Mouse (Mus musculus) embryonic facial prominence, embryonic 10.5 days (tissue): ENCODE data around the gene Dennd2c. TPM values are rescaled to one million over a fixed set of nuclear protein-coding genes. Genes with fewer than 3 reads are reported as not detected.

Experiments used
- DNase-seq: peaks from one replicate; pipeline ENCODE4 v3.0.0-alpha.2; 2017; ENCODE audit warnings: low spot score
- H3K27ac ChIP-seq: fragments of 300-500 bp; sonication (generic); replicated peaks from 2 replicates; pipeline ENCODE4 v1.5.1; 2016; ENCODE audit warnings: mild to moderate bottlenecking
- H3K27me3 ChIP-seq: fragments of 300-500 bp; sonication (generic); replicated peaks from 2 replicates; pipeline ENCODE4 v1.6.1; 2016; ENCODE audit warnings: low read depth, mild to moderate bottlenecking; ENCODE audit not compliant: poor library complexity, severe bottlenecking
- H3K36me3 ChIP-seq: fragments of 300-500 bp; sonication (generic); replicated peaks from 2 replicates; pipeline ENCODE4 v1.6.1; 2016; ENCODE audit warnings: mild to moderate bottlenecking, moderate library complexity
- H3K4me1 ChIP-seq: fragments of 300-500 bp; sonication (generic); 2 replicates; pipeline ENCODE4 v1.6.1; 2016
- H3K4me3 ChIP-seq: fragments of 300-500 bp; sonication (generic); 2 replicates; pipeline ENCODE4 v1.5.1; 2016; ENCODE audit warnings: mild to moderate bottlenecking, moderate library complexity
- H3K9me3 ChIP-seq: fragments of 300-500 bp; sonication (generic); 2 replicates; pipeline ENCODE4 v1.6.1; 2016; ENCODE audit warnings: mild to moderate bottlenecking
- WGBS: fragments of 180-500 bp; shearing (Covaris S2); methylation state at CpG from one replicate; pipeline ENCODE4 v1.1.7; 2016; 5-methylcytosine and 5-hydroxymethylcytosine counted together
- polyA plus RNA-seq: library from polyadenylated mRNA; unstranded; fragments of >200 nt; fragmentation: Nextera tagmentation; extraction: Ambion mirVana; gene quantifications from 2 replicates; pipeline ENCODE4 v1.2.1, GENCODE M21; 2016

Gene Dennd2c
- polyA plus RNA-seq = 2.1 and 3.4 TPM in 2 replicates

DNA sequence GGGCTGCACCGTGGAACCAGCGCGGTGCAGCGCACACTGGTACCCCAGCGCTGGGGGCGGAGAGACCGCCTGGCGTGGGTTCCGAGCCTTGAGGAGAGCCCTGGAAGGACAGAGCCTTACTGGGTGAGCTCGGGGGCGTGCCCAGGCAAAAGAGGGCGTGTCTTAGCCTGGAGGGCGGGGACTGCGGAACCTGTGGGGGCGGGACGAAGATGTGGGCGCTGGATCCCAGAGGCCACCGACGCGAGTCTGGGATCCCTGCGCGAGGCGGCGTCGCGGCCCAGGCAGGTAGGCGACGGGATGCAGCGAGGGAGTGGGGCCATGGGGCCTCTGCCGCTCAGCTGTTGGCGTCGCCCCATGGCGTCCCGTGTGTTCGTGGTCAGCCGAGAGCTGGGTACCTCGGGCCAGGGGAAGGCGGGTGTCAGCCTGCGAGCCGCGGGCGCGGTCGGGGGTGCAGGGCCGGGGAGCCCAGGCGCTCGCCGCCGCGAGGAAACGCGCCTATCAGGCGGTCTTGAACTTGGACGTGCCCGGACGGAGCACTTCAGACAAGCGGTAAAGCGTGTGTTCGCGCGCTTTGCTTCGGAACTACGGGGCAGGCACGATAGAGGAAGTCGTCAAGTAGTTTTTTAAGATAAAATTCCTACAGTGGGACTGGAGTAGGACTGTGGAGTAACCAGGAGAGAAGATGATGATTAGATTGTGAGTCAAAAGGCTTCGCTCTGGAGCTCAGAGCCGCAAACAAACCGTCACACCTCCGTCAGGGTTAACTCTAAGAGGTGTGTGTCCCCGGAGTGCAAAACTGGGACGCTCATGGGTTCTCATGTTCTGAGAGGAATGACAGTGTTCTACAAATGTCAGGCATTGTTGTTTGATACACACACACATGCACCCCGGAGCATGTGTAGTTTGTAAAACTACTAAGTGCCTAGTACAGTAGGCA, at the start of gene Dennd2c:
Dennd2c (plus strand) TSS at position 151 of the 937 bp plus-strand sequence.
- WGBS = 1% methylated on average over 72 of the region's 72 CpGs
- Histone ChIP-seq H3K4me3 (peak within 1 kb of the TSS; percentile 77), H3K4me1 (peaks cover 12% of the 10 kb centered on the region), H3K27me3 (peaks cover 42% of the 10 kb centered on the region), H3K27ac (peak within 1 kb of the TSS; percentile 79), H3K36me3 (no peaks in the 10 kb centered on the region), H3K9me3 (no peaks in the 10 kb centered on the region)
- peak; percentile 94 for DNase-seq

DNA sequence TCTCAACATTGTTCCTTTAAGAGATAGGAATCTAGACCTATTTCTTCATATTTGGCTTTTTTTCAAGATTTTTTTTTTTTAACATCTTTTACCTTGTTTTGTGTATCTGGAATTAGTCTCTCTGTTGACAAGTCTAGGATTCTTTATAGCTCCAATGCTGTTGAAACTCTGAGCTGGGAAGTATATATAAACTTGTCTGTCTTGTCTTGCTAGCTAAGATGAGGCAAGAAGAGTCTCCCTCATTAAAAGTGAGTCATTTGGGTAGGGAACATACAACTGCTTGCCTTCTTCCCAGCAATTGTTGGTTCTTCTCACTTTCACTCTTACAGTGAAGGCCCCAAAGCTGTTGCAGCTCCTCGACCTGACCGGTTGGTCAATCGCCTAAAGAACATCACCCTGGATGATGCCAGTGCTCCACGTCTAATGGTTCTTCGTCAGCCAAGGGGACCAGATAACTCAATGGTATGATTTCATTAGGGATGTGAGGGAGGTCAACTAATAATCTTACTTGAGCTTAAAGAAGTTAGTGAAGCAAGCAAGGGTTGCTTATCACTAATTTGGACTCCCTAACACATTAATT, 46.3 kb upstream of the Dennd2c start:
- no peak overlapping the region for H3K27ac ChIP-seq
- 91% methylated on average over 5 of the region's 5 CpGs for WGBS
- H3K36me3 ChIP-seq = peaks cover 77% of the 10 kb centered on the region
- no peak overlapping the region for H3K4me3 ChIP-seq
- no peak for DNase-seq
- H3K4me1 ChIP-seq = peaks cover 7% of the 10 kb centered on the region
- H3K27me3 ChIP-seq = no peaks in the 10 kb centered on the region
- H3K9me3 ChIP-seq = no peaks in the 10 kb centered on the region

DNA sequence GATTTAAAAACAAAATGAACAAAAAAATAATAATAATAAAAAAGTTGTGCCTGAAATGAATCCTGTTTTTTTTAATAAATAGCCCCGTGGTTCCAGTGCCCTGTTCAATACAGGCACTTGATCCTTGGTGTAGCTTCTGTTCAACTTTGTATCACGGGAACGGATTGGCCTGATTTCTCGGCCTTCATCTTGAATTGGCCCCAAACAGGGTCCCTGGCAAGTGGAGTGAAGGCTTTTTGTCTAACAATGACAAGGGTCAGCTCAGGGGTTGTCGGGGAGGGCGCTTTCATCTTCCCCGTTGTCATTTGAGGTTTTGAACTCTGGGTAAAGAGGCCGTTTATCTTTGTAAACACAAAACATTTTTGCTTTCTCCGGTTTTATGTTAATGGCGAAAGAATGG, 44.7 kb upstream of the Dennd2c start:
- Histone ChIP-seq H3K36me3 (peaks cover 77% of the 10 kb centered on the region), H3K27ac (peak overlapping the region; percentile 96), H3K4me3 (peak overlapping the region; percentile 90), H3K27me3 (no peaks in the 10 kb centered on the region), H3K4me1 (peaks cover 7% of the 10 kb centered on the region), H3K9me3 (no peaks in the 10 kb centered on the region)
- no peak for DNase-seq
- WGBS = 5% methylated on average over 10 of the region's 10 CpGs

DNA sequence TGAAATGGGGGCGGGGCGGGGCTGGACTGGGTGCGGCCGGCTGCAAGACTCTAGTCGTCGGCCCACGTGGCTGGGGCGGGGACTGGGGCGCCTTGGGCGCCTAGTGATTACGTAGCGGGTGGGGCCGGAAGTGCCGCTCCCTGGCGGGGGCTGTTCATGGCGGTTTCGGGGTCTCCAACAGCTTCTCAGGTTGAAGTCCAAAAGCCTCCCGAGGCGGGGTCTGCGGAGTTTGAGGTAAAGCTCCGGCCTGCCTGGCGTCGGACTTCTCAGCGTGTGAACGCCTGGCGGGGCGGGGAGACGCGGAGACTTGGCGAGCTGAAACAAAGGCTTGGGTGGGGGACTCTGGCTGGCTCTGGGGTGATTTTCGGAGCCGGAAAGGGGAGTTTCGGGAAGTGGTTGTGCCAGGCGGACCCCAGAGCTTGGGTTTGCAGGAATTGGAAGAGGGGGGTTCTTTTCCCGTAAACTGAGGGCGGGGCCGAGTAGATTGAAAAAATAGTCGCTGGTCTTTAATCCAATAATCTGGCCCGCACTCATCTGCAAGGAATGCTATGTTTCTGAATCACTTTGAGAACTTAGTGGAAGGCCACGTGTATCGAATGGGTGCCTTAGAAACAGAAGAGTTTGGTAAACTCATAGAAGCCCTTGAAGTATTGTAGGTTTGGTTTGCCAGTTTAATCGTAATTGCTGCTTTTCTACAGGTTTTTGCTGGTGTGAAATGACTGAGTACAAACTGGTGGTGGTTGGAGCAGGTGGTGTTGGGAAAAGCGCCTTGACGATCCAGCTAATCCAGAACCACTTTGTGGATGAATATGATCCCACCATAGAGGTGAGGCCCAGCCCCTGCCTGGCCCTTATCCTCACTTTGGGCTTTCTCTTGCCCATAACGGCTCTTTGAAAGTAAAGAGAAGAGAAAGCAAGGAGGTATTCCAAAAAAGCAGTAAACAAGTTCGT, 43.9 kb upstream of the Dennd2c start, which contains the start of gene Nras:
Nras (plus strand) TSS at position 79 of the 951 bp plus-strand sequence.
- peaks cover 7% of the 10 kb centered on the region for H3K4me1 ChIP-seq
- H3K27ac ChIP-seq = peak within 1 kb of the TSS; percentile 96
- H3K4me3 ChIP-seq = peak within 1 kb of the TSS; percentile 90
- H3K27me3 ChIP-seq = no peaks in the 10 kb centered on the region
- peak; percentile 97 for DNase-seq
- 3% methylated on average over 46 of the region's 46 CpGs for WGBS
- no peaks in the 10 kb centered on the region for H3K9me3 ChIP-seq
- peaks cover 77% of the 10 kb centered on the region for H3K36me3 ChIP-seq

- H3K9me3 ChIP-seq = no peaks in the 10 kb centered on the region
- peaks cover 87% of the 10 kb centered on the region for H3K36me3 ChIP-seq
- 94% methylated on average over 8 of the region's 8 CpGs for WGBS
- H3K4me3 ChIP-seq = no peak overlapping the region
- H3K27ac ChIP-seq = no peak overlapping the region
- no peak for DNase-seq
- no peaks in the 10 kb centered on the region for H3K4me1 ChIP-seq
- no peaks in the 10 kb centered on the region for H3K27me3 ChIP-seq
Measured at GRCm38 (mm10) chr3:103066927-103067326, 35.5 kb upstream of the Dennd2c start.

DNA sequence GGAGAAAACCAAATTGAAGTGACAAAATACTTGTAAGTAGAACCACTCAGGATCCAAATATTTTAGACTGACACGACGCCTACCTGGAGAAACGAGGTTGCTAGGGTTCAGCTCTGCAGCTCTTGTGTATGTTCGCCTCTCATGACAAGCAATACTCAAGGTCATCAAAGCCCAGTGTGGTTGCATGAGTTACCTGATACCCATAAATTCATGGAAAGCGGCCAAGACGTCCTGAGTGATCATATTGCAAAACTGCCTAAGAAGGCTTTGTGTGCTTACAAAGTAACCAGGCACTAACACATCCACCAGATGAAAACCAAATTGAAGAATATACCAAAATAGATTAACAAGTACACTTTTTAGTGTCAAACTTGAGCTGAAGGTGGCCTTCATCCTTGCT, 33.4 kb upstream of the Dennd2c start:
- DNase-seq = no peak
- Histone ChIP-seq H3K27me3 (no peaks in the 10 kb centered on the region), H3K36me3 (peaks cover 67% of the 10 kb centered on the region), H3K4me1 (no peaks in the 10 kb centered on the region), H3K4me3 (no peak overlapping the region), H3K27ac (no peak overlapping the region), H3K9me3 (no peaks in the 10 kb centered on the region)
- WGBS = 92% methylated on average over 6 of the region's 6 CpGs

- 68% methylated on average over 5 of the region's 5 CpGs for WGBS
- no peaks in the 10 kb centered on the region for H3K27me3 ChIP-seq
Measured at GRCm38 (mm10) chr3:103073771-103074170, 28.6 kb upstream of the Dennd2c start, which contains the start of gene Ampd1. Gene Ampd1 (plus strand): TSS chr3:103074014.

DNA sequence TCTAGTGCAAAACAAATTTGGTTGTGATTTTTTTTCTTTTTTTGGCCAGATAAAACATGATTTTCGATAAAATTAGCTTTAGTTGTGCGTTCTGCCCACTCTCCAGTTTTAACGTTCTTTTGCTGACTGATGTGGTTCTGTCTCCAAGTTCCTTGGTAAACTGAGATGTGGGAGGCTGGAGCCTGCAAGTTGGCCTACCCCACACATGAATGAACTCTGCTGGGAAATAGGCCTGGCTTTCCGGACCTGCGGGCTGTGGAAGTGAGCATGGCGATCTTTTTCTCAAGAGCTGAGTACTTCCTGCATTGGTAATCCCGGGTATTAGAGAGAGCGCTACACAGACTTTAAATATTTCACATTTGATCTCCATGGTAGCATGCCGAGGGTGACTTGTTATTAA, 26.5 kb upstream of the Dennd2c start:
- peaks cover 5% of the 10 kb centered on the region; the same call in 1 of the 2 replicates for H3K36me3 ChIP-seq
- no peak for DNase-seq
- 89% methylated on average over 9 of the region's 9 CpGs for WGBS
- no peaks in the 10 kb centered on the region for H3K9me3 ChIP-seq
- no peaks in the 10 kb centered on the region for H3K4me1 ChIP-seq
- no peak overlapping the region for H3K27ac ChIP-seq
- H3K27me3 ChIP-seq = no peaks in the 10 kb centered on the region
- no peak overlapping the region for H3K4me3 ChIP-seq

More at GRCm38 (mm10) chr3:103073771-103074170, 28.6 kb upstream of the Dennd2c start, which contains the start of gene Ampd1:
- Histone ChIP-seq H3K36me3 (peaks cover 20% of the 10 kb centered on the region), H3K4me1 (no peaks in the 10 kb centered on the region), H3K4me3 (no peak within 1 kb of the TSS), H3K9me3 (no peaks in the 10 kb centered on the region), H3K27ac (no peak within 1 kb of the TSS)
- no peak for DNase-seq

DNA sequence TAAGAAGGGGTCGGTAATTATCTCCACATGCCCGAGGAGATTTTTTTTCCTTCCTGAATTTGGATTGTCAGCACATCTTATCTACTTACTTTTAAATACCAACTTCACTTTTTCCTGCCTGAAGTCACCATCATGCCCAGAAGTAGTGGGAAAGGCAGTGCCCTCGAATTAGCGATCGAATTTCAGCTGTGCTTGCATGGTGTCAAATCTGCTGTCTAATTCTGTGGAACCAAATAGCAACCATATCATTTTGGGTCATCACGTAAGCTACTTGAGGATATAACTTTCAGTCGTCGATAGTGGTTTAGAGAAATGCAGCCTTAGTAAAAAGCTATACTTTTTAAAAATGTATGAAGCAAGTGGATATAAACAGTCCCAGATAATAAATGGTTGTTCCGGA, 25.9 kb upstream of the Dennd2c start:
- 91% methylated on average over 9 of the region's 9 CpGs for WGBS
- H3K4me1 ChIP-seq = peaks cover 6% of the 10 kb centered on the region; the same call in 1 of the 2 replicates
- H3K27ac ChIP-seq = no peak overlapping the region
- no peak overlapping the region for H3K4me3 ChIP-seq
- DNase-seq = no peak
- H3K9me3 ChIP-seq = no peaks in the 10 kb centered on the region
- no peaks in the 10 kb centered on the region for H3K27me3 ChIP-seq
- H3K36me3 ChIP-seq = peaks cover 1% of the 10 kb centered on the region; the same call in 1 of the 2 replicates

DNA sequence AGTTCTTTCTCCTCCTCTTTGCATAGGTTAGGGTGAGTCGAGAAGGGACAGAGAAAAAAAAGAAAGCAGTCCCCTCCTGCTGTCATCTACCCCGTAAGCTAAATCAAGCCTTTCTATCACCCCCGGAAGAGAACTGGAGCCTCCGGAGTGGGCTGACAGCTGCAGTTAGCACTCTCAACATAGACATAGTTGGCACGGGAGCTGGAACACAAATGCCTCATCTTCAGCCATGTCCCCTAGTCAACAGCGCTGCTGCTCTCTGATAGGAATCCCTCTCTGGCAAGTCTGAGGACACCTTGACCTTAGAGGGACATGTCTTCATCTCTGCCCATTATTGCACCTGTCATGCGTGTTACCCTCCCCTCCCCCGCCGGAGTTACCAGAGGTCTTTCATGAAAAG, 23.1 kb upstream of the Dennd2c start:
- no peaks in the 10 kb centered on the region for H3K27me3 ChIP-seq
- no peak overlapping the region for H3K4me3 ChIP-seq
- no peaks in the 10 kb centered on the region for H3K9me3 ChIP-seq
- H3K27ac ChIP-seq = no peak overlapping the region
- DNase-seq = no peak
- H3K4me1 ChIP-seq = peaks cover 7% of the 10 kb centered on the region; the same call in 1 of the 2 replicates
- 82% methylated on average over 9 of the region's 9 CpGs for WGBS
- no peaks in the 10 kb centered on the region for H3K36me3 ChIP-seq

- Histone ChIP-seq H3K36me3 (no peaks in the 10 kb centered on the region), H3K27me3 (no peaks in the 10 kb centered on the region), H3K27ac (no peak overlapping the region), H3K9me3 (no peaks in the 10 kb centered on the region), H3K4me3 (no peak overlapping the region), H3K4me1 (peaks cover 7% of the 10 kb centered on the region; the same call in 1 of the 2 replicates)
- WGBS = 52% methylated on average over 11 of the region's 11 CpGs
- DNase-seq = no peak
Measured at GRCm38 (mm10) chr3:103081051-103081450, 21.4 kb upstream of the Dennd2c start.
